Mouse (Mus musculus): ENCODE data around the gene Olfr860.
"Not testable (repeated sequence)": the region's sequence is repeated elsewhere in the genome, so short reads cannot be mapped to it uniquely, and the experiment has no call there.

The Olfr860 gene

DNA sequence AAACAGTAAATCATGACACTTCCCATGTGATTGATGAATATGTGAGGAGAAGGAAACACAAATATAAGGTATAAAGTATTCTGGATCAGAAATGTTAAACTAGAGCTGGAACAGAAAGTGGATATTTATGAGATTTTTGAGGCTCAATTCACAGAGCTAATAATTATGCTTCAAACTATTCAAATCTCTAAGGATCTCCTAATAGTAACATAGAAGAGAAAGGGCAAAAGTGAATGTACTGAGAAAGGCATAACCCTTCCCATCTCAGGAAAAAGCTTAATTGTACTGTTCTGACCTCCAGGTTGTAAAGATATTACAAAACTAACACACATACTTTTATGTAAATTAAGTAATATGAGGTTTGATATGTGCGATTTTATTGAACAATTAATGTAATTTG, at the start of gene Olfr860:
Gene Olfr860 (minus strand): TSS at position 101 of the 400 bp plus-strand sequence.
- no peak for DNase-seq

DNA sequence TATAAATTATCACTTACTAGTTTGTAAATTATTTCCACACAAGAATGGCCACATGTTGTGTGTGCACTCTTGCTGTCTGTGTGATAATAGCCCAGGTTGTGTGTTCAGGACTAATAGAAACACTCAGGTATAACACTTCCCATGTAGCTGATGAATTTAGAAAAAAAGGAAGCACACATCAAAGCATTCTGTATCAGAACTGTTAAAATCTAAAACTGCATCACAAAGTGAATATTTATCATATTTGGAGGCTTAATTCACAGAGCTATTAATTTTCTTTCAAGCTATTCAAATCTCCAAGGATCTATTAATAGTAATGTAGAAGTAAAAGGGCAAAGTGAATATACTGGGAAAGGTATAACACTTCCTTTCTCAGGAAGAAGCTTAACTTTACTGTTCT, 38.4 kb upstream of the Olfr860 start, which contains the start of gene Olfr862:
Gene Olfr862 (minus strand): TSS at position 101 of the 400 bp plus-strand sequence.
- DNase-seq: no peak

DNA sequence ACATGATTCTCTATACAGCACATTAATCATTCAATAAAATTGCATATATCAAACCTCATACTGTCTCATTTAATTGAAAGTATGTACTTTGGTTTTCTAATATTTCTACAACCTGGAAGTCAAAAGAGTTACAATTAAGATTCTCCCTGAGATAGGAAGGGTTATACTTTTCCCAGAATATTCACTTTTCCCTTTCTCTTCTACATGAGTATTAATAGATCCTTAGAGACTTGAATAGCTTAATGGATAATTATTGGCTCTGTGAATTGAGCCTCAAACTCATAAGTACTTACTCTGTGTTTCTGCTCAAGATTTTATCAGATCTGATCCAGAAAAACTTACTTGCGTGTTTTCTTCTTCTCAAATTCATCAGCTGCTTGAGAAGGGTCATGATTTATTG, 44.9 kb downstream of the Olfr860 start, which contains the start of gene Olfr859:
Gene Olfr859 (plus strand): TSS at position 301 of the 400 bp plus-strand sequence.
- not testable (repeated sequence) for DNase-seq

DNA sequence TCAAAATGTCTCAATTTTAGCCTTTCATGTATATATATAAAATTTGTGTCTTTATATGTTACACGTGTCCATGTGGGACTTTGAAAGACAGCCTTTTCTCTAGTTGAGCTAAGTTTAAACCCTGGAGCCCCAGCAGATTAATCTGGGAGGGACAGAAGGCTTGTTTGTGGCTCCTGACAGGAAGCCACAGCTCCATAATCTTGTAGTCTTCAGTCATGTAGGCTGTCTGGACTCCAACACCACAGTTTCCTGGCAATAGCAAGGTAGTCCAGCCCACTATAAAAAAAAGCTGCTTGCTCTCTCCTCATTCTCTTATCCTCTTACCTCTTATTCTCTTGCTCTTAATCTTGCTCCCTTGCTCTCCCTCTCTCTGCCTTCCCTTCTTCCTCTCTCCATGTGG, 46.5 kb downstream of the Olfr860 start:
- no peak for DNase-seq

Data from liver (tissue).